Mouse (Mus musculus) cerebellum, postnatal 25 days (tissue): ENCODE measurements around the gene Cmbl.

ENCODE experiments used
- DNase-seq, 2 experiments: peaks; one replicate each; pipeline ENCODE4 v3.0.0; 2021; ENCODE audit warnings: mixed read lengths in 2 of 2

The Cmbl gene

GRCm38 (mm10) chr15:31583304-31584085, 18.3 kb downstream of the Cmbl start:
- no peak for DNase-seq

DNA sequence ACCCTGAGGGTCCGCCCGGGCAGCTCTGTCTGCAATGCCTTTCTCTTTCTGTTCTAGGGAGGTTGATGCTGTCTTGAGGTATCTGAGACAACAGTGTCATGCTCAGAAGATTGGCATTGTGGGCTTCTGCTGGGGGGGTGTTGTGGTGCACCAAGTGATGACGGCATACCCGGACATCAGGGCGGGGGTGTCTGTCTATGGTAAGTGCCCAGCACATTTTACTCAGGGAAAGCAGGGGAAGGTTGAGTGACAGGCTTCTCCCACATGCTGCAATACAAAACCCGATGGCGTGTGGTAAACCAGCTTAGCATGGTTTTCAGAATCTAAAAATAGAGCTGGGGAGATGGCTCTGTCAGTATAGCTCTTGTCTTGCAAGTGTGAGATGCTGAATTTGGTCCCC, 20.0 kb downstream of the Cmbl start:
- DNase-seq = no peak

DNA sequence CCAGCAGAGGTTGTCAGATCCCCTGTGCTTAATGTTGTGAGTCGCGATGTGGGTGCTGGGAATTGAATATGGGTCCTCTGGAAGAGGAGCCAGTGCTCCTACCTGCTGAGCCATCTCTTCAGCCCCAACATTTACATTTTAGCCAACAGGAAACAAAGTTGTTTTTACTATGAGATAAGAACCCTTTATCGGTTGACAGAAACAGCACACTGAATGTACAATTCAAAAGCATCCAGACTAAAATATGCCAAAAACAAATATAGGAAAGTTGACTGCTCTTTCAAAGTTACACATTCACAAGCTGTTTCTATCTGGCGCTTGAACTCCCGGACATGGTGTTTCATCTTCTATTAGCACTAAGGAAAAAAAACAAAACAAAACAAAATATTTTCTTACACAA, 20.9 kb downstream of the Cmbl start:
- no peak for DNase-seq

GRCm38 (mm10) chr15:31586519-31586918, 21.3 kb downstream of the Cmbl start:
- peak; percentile 88 to 92 for DNase-seq

- DNase-seq = no peak
These were observed 22.6 kb downstream of the Cmbl start for GRCm38 (mm10) chr15:31587789-31588188.

DNA sequence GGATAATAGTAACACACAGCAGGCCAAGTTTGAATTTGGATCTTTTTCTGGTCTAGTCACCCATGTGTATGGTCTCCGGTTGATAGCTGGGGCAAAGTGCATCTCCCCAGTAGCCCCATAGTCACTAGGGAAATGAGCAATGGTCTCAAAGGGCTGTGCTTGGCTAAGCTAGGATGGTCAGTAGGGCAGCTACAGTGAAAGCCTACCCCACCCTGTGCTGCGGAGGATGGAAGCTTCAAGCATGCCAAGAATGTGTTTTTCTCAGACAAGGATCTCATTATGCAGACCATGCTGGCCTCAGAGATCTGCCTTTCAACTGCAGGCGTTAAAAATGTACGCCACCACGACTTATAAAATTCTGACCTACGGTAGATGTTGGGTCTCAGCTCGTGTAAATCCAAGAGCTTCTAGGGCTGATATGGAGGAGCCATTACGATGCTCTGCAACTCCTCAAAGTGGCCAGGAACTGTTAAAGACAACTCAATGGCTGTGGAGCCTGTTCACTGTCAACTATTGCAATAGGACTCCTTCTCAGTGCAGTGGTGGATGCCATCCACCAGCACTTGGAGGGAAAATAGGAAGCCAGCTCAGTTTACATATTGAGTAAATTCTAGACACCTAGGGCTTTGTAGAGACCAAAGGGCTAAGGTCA, 23.9 kb downstream of the Cmbl start:
- DNase-seq = no peak

- DNase-seq = no peak
These were observed 25.0 kb downstream of the Cmbl start for GRCm38 (mm10) chr15:31590176-31590575.

DNA sequence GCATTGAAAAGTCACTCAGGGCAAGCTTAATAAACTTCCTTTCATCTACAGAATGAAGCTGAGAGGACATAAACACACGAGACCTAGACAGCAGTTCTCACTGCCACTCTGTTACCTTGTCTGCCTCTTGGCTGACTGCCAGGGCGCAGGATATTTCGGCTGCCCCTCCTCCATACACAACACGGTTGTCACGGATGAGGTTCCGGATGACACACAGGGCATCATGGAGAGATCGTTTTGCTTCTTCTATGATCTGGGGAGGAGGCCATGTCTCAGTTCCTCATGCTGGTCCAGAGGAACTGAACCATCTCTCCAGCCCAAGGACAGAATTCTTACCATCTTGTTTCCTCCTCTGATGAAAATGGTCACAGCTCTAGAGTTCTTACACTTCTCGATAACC, 27.3 kb downstream of the Cmbl start:
- peak in 1 of 2 experiments; percentile 36 for DNase-seq

- DNase-seq = no peak
These were observed 29.1 kb downstream of the Cmbl start for GRCm38 (mm10) chr15:31594260-31594659.

DNA sequence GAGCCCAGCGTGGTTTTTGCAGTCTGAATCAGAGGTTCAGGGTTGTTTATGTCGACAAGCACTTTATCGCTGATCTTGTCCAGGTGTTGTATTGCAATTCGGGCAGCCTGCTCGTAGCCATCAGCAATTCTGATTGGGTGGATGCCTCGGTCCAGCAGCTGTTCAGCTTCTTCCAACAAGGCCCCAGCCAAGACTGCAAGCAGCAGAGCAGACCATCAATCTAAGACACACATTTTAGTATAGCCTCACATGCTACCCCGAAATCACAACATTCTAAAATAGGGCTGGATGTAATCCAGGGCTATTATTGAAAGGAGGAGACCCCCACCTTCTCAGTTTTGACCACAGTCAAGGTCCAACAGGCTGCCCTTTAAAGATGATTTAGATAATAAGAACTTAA, 30.5 kb downstream of the Cmbl start:
- no peak for DNase-seq

- no peak for DNase-seq
These were observed 34.6 kb downstream of the Cmbl start for GRCm38 (mm10) chr15:31599834-31600233.

- no peak for DNase-seq
These were observed 36.1 kb downstream of the Cmbl start for GRCm38 (mm10) chr15:31601279-31601645.

GRCm38 (mm10) chr15:31601646-31602374, 36.6 kb downstream of the Cmbl start, which contains the start of the genes Cct5 and Fam173b:
Gene Cct5, minus strand, starts transcription at chr15:31601804.
Gene Fam173b, plus strand, starts transcription at chr15:31601852.
- peak; percentile 98 to 100 for DNase-seq

DNA sequence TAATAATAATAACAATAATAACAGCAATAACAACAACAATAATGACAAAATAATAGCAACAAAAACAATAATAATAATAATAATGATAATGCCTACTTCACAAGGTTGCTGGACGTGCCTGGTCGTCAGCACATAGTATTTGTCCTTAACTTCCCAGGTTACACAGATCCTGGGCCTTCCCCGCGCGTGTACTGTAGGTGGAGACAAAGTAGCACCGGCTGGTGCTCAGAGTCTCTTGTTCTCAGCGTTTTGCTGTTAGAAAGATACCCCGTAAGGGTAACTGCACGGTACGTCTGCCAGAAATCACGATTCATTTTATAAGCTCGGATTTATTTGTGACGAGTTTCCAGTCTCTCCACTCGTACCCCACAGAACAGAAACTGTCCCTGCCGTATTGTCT, 37.2 kb downstream of the Cmbl start:
- peak; percentile 69 to 79 for DNase-seq

GRCm38 (mm10) chr15:31603113-31603512, 37.9 kb downstream of the Cmbl start:
- DNase-seq = peak; percentile 28 to 48

GRCm38 (mm10) chr15:31606821-31607220, 41.6 kb downstream of the Cmbl start:
- DNase-seq = peak; percentile 49 to 64

- DNase-seq = peak; percentile 52 to 73
These were observed 45.8 kb downstream of the Cmbl start for GRCm38 (mm10) chr15:31611027-31611426.

- DNase-seq = no peak
These were observed 46.8 kb downstream of the Cmbl start for GRCm38 (mm10) chr15:31611976-31612375.

DNA sequence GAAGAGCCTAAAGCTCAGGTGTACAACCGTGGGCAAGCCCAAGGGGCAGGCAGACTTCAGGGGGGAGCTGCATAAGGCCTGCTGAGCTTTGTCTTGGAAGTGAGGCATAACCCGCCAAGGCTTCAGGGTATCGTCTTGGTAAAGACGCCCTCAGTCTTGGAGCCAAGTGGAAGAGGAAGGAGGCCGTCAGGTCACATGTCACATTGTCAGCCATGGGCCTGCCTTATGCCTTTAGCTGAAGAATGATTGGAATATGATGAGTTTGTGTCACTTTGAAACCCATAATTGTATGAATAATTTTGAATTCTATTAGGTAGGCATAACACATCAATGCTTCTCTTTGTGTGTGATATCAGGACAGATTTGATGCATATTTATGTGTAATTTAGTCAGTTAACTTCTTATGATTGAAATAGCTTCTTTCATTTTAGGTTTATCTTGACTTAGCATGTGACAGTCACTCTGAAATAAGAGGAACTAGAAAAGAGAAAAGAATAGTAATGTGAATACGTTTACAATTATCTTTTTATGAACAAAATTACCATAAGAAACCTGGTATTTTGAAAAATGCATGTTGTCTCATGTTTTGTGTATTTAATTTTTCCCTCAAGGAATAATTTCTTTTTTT, 48.8 kb downstream of the Cmbl start:
- DNase-seq = no peak

DNA sequence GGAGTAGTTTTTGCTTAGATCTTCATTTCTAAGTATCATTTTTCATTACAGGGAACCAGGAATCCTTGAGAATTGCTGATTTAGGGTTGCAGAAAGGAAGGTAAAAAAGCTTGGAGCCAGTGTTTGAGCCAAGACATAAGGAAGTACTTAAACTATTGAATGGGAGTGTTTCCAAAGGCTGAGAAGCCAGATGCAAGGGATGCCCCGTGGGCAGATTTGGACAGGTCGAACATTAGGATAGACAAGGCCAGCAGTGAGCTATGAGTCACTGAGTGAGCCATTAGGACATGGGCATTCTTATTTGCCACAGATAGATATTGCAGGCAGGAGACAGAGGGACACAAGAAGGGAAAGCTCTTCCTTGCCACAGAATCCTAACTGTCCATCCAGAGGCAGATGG, 49.5 kb downstream of the Cmbl start:
- DNase-seq = no peak

GRCm38 (mm10) chr15:31617261-31617660, 52.1 kb downstream of the Cmbl start:
- DNase-seq = no peak

GRCm38 (mm10) chr15:31619521-31619920, 54.3 kb downstream of the Cmbl start:
- no peak for DNase-seq
